In genomic region chr12:54982935-54983715, GRCm38 (mm10) we compare ENCODE assay signal across 26 mouse cellular contexts. TPM values are rescaled to one million over a fixed set of nuclear protein-coding genes. Genes with fewer than 3 reads are reported as not detected.
DNase-seq lines count a peak whose midpoint lies in the region; ATAC-seq and TF ChIP-seq lines count a peak whose summit lies in the region.
"Had no signal": no experiment of that assay in that cellular context is flagged by ENCODE, and none has a peak within 500 bp of the region (broad histone marks: within the 10 kb centered on the region; RNA-seq: fewer than 3 reads in every experiment).

No protein-coding gene starts in this region.

- DNase-seq in intestine, embryonic 14.5 days (ENCODE audit: low spot score), result peak; percentile 41
- DNase-seq in CH12.LX (ENCODE audit: extremely low read depth), result no peak
- peak; percentile 67 for DNase-seq in gonadal fat pad, adult 2 months (ENCODE audit: low read depth)
- no peak for DNase-seq in liver, postnatal 0 days
- no peak for DNase-seq in cerebellum, adult 9-11 months
- DNase-seq in kidney, adult 2 months, result no peak
- DNase-seq in left cerebral cortex, adult 11 months (ENCODE audit: low spot score), result no peak
- DNase-seq: adrenal gland, postnatal 10 days; cerebellum, adult 11-12 months; cerebellum, adult 9-10 months; forebrain, postnatal 0 days; gastrocnemius, postnatal 14 days; heart, postnatal 10 days; heart, postnatal 4 days had no signal

- TF ChIP-seq EP300 in CH12.LX (IDR thresholded peaks at IDR 0.05; ENCODE audit: low read length), result no peak
- TF ChIP-seq EP300 in liver, postnatal 0 days (IDR thresholded peaks at IDR 0.05; ENCODE audit: low read depth), result no peak

- peaks cover 7% of the 10 kb centered on the region; the same call in 1 of the 2 replicates for H3K4me1 ChIP-seq in intestine, embryonic 14.5 days (replicated peaks; ENCODE audit: control insufficient read depth, insufficient read depth, low read length)
- H3K4me1 ChIP-seq in intestine, postnatal 0 days (replicated peaks; ENCODE audit: control insufficient read depth, insufficient read depth, low read length), result no peaks in the 10 kb centered on the region
- H3K4me1 ChIP-seq in CH12.LX (ENCODE audit: control insufficient read depth in 1 of 2, insufficient read depth in 2 of 2), result peaks cover 6 to 42% of the 10 kb centered on the region in 2 experiments
- peaks cover 18% of the 10 kb centered on the region for H3K4me1 ChIP-seq in liver, postnatal 0 days (ENCODE audit: insufficient read depth)
- peaks cover 3% of the 10 kb centered on the region; the same call in 1 of the 2 replicates for H3K4me1 ChIP-seq in kidney, adult 2 months (ENCODE audit: control insufficient read depth, insufficient read depth, low read length)

- TF ChIP-seq CTCF in intestine, postnatal 0 days (IDR thresholded peaks at IDR 0.05; ENCODE audit: low read depth), result no peak
- no peak for TF ChIP-seq CTCF in CH12.LX (conservative IDR thresholded peaks at IDR 0.05 in 1 of 2, IDR thresholded peaks at IDR 0.05 in 1 of 2; ENCODE audit: low read depth in 2 of 2, low read length in 2 of 2)
- TF ChIP-seq CTCF in liver, postnatal 0 days (IDR thresholded peaks at IDR 0.05; ENCODE audit: low read depth), result no peak
- TF ChIP-seq CTCF in kidney, adult 2 months (conservative IDR thresholded peaks at IDR 0.05; ENCODE audit: insufficient read depth, insufficient read length, low read depth, low read length), result no peak

- no peaks in the 10 kb centered on the region for H3K27me3 ChIP-seq in intestine, embryonic 14.5 days (replicated peaks; ENCODE audit: control insufficient read depth, insufficient read depth, low read length)
- no peaks in the 10 kb centered on the region for H3K27me3 ChIP-seq in intestine, postnatal 0 days (replicated peaks; ENCODE audit: control insufficient read depth, insufficient read depth, low read length)
- H3K27me3 ChIP-seq in CH12.LX (replicated peaks), result no peaks in the 10 kb centered on the region
- no peaks in the 10 kb centered on the region for H3K27me3 ChIP-seq in liver, postnatal 0 days (ENCODE audit: insufficient read depth, low read length)
- H3K27me3 ChIP-seq in kidney, adult 2 months (replicated peaks; ENCODE audit: control insufficient read depth, insufficient read depth, low read length), result no peaks in the 10 kb centered on the region
- H3K27me3 ChIP-seq: embryonic facial prominence, embryonic 12.5 days; forebrain, embryonic 13.5 days; hindbrain, embryonic 12.5 days had no signal

- H3K4me3 ChIP-seq in intestine, embryonic 14.5 days (ENCODE audit: low read depth, low read length), result no peak overlapping the region
- no peak overlapping the region for H3K4me3 ChIP-seq in intestine, postnatal 0 days (ENCODE audit: low read depth, low read length)
- no peak overlapping the region for H3K4me3 ChIP-seq in CH12.LX (replicated peaks in 1 of 3; ENCODE audit: low read depth in 2 of 3, low read length in 2 of 3, poor library complexity in 1 of 3)
- H3K4me3 ChIP-seq in liver, postnatal 0 days (ENCODE audit: low read depth, low read length), result no peak overlapping the region
- H3K4me3 ChIP-seq in kidney, adult 2 months (ENCODE audit: insufficient read depth, low read depth, low read length), result no peak overlapping the region
- H3K4me3 ChIP-seq: embryonic facial prominence, embryonic 12.5 days; hindbrain, embryonic 12.5 days had no signal

- in situ Hi-C loops in CH12.LX (cut with MboI; ENCODE audit: low pct_ligation_motif_present, low pct_unique_long_range_greater_than_20kb, low sequenced_read_pairs), result no loop called here

- peaks cover 4% of the 10 kb centered on the region; the same call in 1 of the 2 replicates for H3K36me3 ChIP-seq in intestine, embryonic 14.5 days (ENCODE audit: control insufficient read depth, insufficient read depth, low read length)
- no peaks in the 10 kb centered on the region; the same call in 1 of the 2 replicates for H3K36me3 ChIP-seq in intestine, postnatal 0 days (ENCODE audit: control insufficient read depth, insufficient read depth)
- H3K36me3 ChIP-seq in CH12.LX (replicated peaks in 1 of 2; ENCODE audit: control insufficient read depth in 1 of 2, insufficient read depth in 1 of 2, low read length in 1 of 2), result peaks cover 27 to 45% of the 10 kb centered on the region in 2 experiments
- peaks cover 36% of the 10 kb centered on the region for H3K36me3 ChIP-seq in liver, postnatal 0 days (replicated peaks; ENCODE audit: insufficient read depth, low read length)
- H3K36me3 ChIP-seq in kidney, adult 2 months (ENCODE audit: control insufficient read depth, insufficient read depth, low read length), result no peaks in the 10 kb centered on the region
- H3K36me3 ChIP-seq: embryonic facial prominence, embryonic 12.5 days; hindbrain, embryonic 12.5 days had no signal

- ATAC-seq in intestine, embryonic 14.5 days (replicated peaks; ENCODE audit: low FRiP score, low TSS enrichment, low read depth), result no peak
- no peak for ATAC-seq in intestine, postnatal 0 days
- no peak for ATAC-seq in liver, postnatal 0 days
- ATAC-seq: forebrain, embryonic 13.5 days; forebrain, postnatal 0 days; hindbrain, embryonic 16.5 days; inflammation-experienced regulatory T-cells, adult 6 months had no signal

- no peak for TF ChIP-seq POLR2A in CH12.LX (IDR thresholded peaks at IDR 0.05; ENCODE audit: low read depth, low read length)
- no peak for TF ChIP-seq POLR2A in kidney, adult 2 months (IDR thresholded peaks at IDR 0.05; ENCODE audit: low read depth, low read length)

- H3K9ac ChIP-seq in intestine, embryonic 14.5 days (ENCODE audit: low read length), result no peak overlapping the region
- H3K9ac ChIP-seq in intestine, postnatal 0 days (ENCODE audit: low read depth, low read length), result no peak overlapping the region
- no peak overlapping the region for H3K9ac ChIP-seq in CH12.LX (ENCODE audit: insufficient read depth, low read depth)
- H3K9ac ChIP-seq in liver, postnatal 0 days (replicated peaks), result no peak overlapping the region
- H3K9ac ChIP-seq: embryonic facial prominence, embryonic 12.5 days; forebrain, embryonic 13.5 days; forebrain, postnatal 0 days; hindbrain, embryonic 12.5 days had no signal

- peaks cover 63% of the 10 kb centered on the region for H3K79me2 ChIP-seq in CH12.LX (replicated peaks; ENCODE audit: control insufficient read depth, extremely low read depth, insufficient read depth, poor library complexity, severe bottlenecking)

- TF ChIP-seq RAD21 in CH12.LX (IDR thresholded peaks at IDR 0.05; ENCODE audit: low read depth, low read length), result no peak

- H3K9me3 ChIP-seq in intestine, embryonic 14.5 days (ENCODE audit: control insufficient read depth, low read length), result no peaks in the 10 kb centered on the region
- H3K9me3 ChIP-seq in intestine, postnatal 0 days (ENCODE audit: control insufficient read depth), result no peaks in the 10 kb centered on the region
- H3K9me3 ChIP-seq in CH12.LX (replicated peaks; ENCODE audit: low read length), result no peaks in the 10 kb centered on the region
- H3K9me3 ChIP-seq in liver, postnatal 0 days (ENCODE audit: low read length), result no peaks in the 10 kb centered on the region
- H3K9me3 ChIP-seq: embryonic facial prominence, embryonic 12.5 days; forebrain, embryonic 13.5 days; G1E; hindbrain, embryonic 12.5 days had no signal

- H3K4me2 ChIP-seq in intestine, embryonic 14.5 days (ENCODE audit: low read length), result no peak overlapping the region
- H3K4me2 ChIP-seq in intestine, postnatal 0 days (replicated peaks; ENCODE audit: low read depth), result no peak overlapping the region
- H3K4me2 ChIP-seq in CH12.LX (ENCODE audit: insufficient read depth, low read depth, poor library complexity, severe bottlenecking), result no peak overlapping the region
- H3K4me2 ChIP-seq in liver, postnatal 0 days (ENCODE audit: low read depth, low read length), result 0 out of 2 replicates have a peak overlapping the region, but pooled peaks have one; percentile 14

- dilution Hi-C loops in CH12.LX (cut with MboI; ENCODE audit: extremely low pct_ligation_motif_present, extremely low pct_unique_long_range_greater_than_20kb, low sequenced_read_pairs), result no loop called here

- WGBS in intestine, embryonic 14.5 days, result 75% methylated on average over 7 of the region's 7 CpGs
- 82% methylated on average over 7 of the region's 7 CpGs for WGBS in intestine, postnatal 0 days
- 76% methylated on average over 7 of the region's 7 CpGs for WGBS in liver, postnatal 0 days (ENCODE audit: insufficient replicate concordance)
- 82% methylated on average over 7 of the region's 7 CpGs for WGBS in kidney, adult 2 months

- H3K27ac ChIP-seq in intestine, embryonic 14.5 days (ENCODE audit: low read depth), result no peak overlapping the region
- no peak overlapping the region for H3K27ac ChIP-seq in intestine, postnatal 0 days (ENCODE audit: low read depth, low read length)
- H3K27ac ChIP-seq in CH12.LX (ENCODE audit: insufficient read depth, low read depth), result no peak overlapping the region
- H3K27ac ChIP-seq in liver, postnatal 0 days (ENCODE audit: low read depth), result no peak overlapping the region; the same call in 1 of the 2 replicates
- H3K27ac ChIP-seq in kidney, adult 2 months (ENCODE audit: insufficient read depth, low read depth, low read length), result no peak overlapping the region
- H3K27ac ChIP-seq: embryonic facial prominence, embryonic 12.5 days; forebrain, embryonic 13.5 days; hindbrain, embryonic 12.5 days had no signal

TF ChIP-seq in CH12.LX, 34 proteins besides CTCF, POLR2A, EP300 and RAD21:
- TF ChIP-seq UBTF (IDR thresholded peaks at IDR 0.05; ENCODE audit: low read depth, low read length), result no peak
- TF ChIP-seq USF1 (IDR thresholded peaks at IDR 0.05; ENCODE audit: low read depth, low read length), result no peak
- TF ChIP-seq POLR2AphosphoS2 (IDR thresholded peaks at IDR 0.05; ENCODE audit: low read depth, low read length), result 0 out of 2 replicates have a peak, but pooled peaks have one; percentile 32

RNA-seq across cellular contexts. Expression of gene Gm20403, which starts 3.2 kb away (rescaled TPM):
- not detected in 2 replicates for polyA plus RNA-seq in intestine, embryonic 14.5 days (2014; fragmentation: Nextera tagmentation; extraction: Ambion mirVana)
- polyA plus RNA-seq in intestine, postnatal 0 days (2015; fragmentation: Nextera tagmentation; extraction: Ambion mirVana), result not detected in 2 replicates
- not detected in 2 replicates for total RNA-seq in CH12.LX (2012; rRNA removed)
- not detected in 2 replicates for total RNA-seq in CH12.LX (2014; rRNA removed)
- not detected in 2 replicates for polyA plus RNA-seq in CH12.LX (2012; ENCODE audit: insufficient read length, low read depth)
- not detected in 2 replicates for polyA plus RNA-seq in gonadal fat pad, adult 2 months (2012; rRNA removed)
- polyA plus RNA-seq in liver, postnatal 0 days (2015; fragmentation: Nextera tagmentation; extraction: Ambion mirVana), result 0.36 and 0.54 TPM in 2 replicates
- polyA plus RNA-seq in kidney, adult 2 months (2012; rRNA removed), result not detected in 2 replicates
- total RNA-seq: adrenal gland, postnatal 10 days; adrenal gland, postnatal 4 days; forebrain, postnatal 0 days; G1E; gastrocnemius, adult 18-20 months; gastrocnemius, postnatal 14 days; granulocyte monocyte progenitor cell, adult 5-6 weeks; heart, postnatal 10 days; heart, postnatal 4 days had no signal
- polyA plus RNA-seq: brain, embryonic 14.5 days; embryonic facial prominence, embryonic 12.5 days; forebrain, embryonic 13.5 days; forebrain, postnatal 0 days; heart, embryonic 14.5 days; hindbrain, embryonic 12.5 days; hindbrain, embryonic 16.5 days; inflammation-experienced regulatory T-cells, adult 6 months had no signal

RNA-seq across cellular contexts. Expression of gene Baz1a, which starts 31.0 kb away (rescaled TPM):
- 26.5 and 28.9 TPM in 2 replicates for polyA plus RNA-seq in intestine, embryonic 14.5 days (2014; fragmentation: Nextera tagmentation; extraction: Ambion mirVana)
- polyA plus RNA-seq in intestine, postnatal 0 days (2015; fragmentation: Nextera tagmentation; extraction: Ambion mirVana), result 15.2 and 15.3 TPM in 2 replicates
- 41.7 and 51.2 TPM in 2 replicates for total RNA-seq in CH12.LX (2012; rRNA removed)
- total RNA-seq in CH12.LX (2014; rRNA removed), result 89.0 and 95.0 TPM in 2 replicates
- 55.6 and 56.0 TPM in 2 replicates for polyA plus RNA-seq in CH12.LX (2012; ENCODE audit: insufficient read length, low read depth)
- 4.6 and 5.4 TPM in 2 replicates for polyA plus RNA-seq in gonadal fat pad, adult 2 months (2012; rRNA removed)
- polyA plus RNA-seq in liver, postnatal 0 days (2015; fragmentation: Nextera tagmentation; extraction: Ambion mirVana), result 16.9 and 18.5 TPM in 2 replicates
- 2.6 and 3.8 TPM in 2 replicates for polyA plus RNA-seq in kidney, adult 2 months (2012; rRNA removed)

Comparison
In these comparisons a context has a peak if more than half of its experiments do, and no peak if none do; other contexts are left out.
1. DNase-seq: peak in intestine, embryonic 14.5 days (single experiment) and gonadal fat pad, adult 2 months (single experiment); none in CH12.LX (single experiment), liver, postnatal 0 days (single experiment), cerebellum, adult 9-11 months (single experiment), kidney, adult 2 months (single experiment) and left cerebral cortex, adult 11 months (single experiment).